Mouse (Mus musculus): ENCODE data around the gene Tmem132a.

Gene Tmem132a

DNA sequence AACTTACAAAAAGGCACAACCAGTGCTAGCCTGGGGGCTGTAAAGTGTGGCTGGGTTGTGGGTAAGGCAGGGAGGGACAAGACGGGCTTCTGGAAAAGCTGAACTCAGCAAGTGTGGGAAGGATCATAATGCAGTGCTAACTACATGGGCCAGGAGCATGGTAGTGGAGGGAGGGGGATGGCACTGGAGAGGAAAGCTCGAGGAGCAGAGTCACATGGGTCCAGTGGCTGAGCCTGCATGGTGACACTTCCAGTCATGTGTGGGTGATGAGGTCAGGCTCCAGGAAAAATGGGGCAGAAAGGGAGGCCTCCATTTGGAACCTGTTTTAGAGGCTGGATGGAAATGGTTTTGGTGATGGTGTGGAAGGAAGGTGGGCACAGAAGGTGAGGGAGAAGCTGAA lies 13.2 kb downstream of the Tmem132a start:
- DNase-seq (ENCODE audit: low read depth, low spot score), result no peak
- H3K36me3 ChIP-seq (ENCODE audit: control insufficient read depth, insufficient read depth, low read length, poor library complexity, severe bottlenecking), result no peaks in the 10 kb centered on the region
- no peaks in the 10 kb centered on the region for H3K27me3 ChIP-seq (ENCODE audit: control insufficient read depth, insufficient read depth, low read length, poor library complexity, severe bottlenecking)

DNA sequence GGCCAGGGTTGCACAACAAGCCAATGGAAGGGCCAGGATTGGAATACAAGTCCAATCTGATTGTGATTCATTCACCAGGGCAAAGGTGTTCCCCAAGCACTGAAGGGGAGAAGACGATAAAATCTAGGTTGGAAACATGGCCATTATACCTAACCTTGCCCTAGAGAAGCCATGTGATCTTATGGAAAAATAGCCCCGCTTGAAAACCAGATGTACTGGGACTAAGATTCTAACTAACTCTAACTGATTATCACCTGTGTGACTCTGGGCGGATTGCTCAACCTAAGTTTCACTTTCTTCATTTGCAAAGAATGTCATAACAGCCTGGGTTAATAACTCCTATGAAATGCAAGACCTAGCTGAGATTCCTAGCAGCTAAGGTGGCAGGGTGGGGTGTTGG lies 14.3 kb downstream of the Tmem132a start:
- Histone ChIP-seq H3K27me3 (ENCODE audit: control insufficient read depth, insufficient read depth, low read length, poor library complexity, severe bottlenecking) (no peaks in the 10 kb centered on the region), H3K36me3 (ENCODE audit: control insufficient read depth, insufficient read depth, low read length, poor library complexity, severe bottlenecking) (0 out of 2 replicates have a peak, but pooled peaks cover 2% of the 10 kb centered on the region)
- DNase-seq (ENCODE audit: low read depth, low spot score), result no peak

DNA sequence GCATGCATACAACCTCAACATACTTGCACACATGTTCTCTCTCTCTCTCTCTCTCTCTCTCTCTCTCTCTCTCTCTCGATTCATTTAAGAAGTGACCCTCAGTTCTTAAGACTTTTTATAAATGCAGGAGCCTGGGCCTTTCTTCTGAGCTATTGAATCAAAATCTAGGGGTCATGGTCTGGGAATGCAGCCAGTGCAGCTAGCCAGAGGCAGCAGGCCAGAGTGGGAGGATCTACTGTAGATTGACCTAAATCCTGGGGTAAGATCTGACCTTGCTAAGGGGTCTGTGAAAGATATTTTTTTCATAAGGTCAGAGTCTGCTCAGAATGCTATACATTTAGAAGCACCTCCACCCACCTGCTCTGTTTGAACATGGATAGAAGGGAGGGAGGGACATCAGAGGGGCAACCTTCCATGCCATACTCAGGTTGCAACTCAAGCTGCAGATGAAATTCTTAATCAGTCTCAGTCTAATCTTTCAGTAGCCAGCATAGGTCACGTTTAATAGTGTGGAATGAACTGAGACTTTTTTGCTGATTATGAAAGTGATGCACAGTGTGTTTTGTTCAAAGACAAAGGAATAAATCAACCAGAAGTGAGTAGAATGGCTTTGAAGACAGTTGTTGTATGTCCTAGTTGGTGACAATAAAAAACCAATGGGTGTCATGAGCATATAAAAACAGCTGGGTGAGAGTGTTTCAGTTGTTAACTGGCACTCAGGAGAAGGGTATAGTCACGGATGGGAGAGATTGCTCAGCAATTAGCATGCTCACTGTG lies 22.2 kb downstream of the Tmem132a start:
- no peak for DNase-seq (ENCODE audit: low read depth, low spot score)
- H3K27me3 ChIP-seq (ENCODE audit: control insufficient read depth, insufficient read depth, low read length, poor library complexity, severe bottlenecking), result no peaks in the 10 kb centered on the region
- H3K36me3 ChIP-seq (ENCODE audit: control insufficient read depth, insufficient read depth, low read length, poor library complexity, severe bottlenecking), result peaks cover 2% of the 10 kb centered on the region; the same call in 1 of the 2 replicates

DNA sequence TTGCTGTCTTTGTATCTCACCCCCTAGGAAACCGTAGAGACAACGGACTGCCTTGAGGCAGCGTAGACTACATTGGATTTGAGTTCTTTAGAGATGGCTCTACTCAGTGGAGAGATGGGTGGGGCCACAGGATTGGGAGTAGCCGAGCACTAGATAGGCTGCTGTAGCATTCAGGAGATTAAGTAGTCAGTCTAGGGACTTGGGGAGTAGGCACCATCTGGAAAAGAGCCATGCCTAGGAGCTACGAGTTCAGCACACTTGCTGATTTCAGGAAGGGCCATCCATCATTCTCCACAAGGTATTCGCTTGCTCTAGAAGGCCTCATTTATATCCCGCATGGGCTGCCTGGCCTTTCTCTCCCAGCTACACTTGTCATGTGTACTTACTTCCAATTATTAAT lies 23.6 kb downstream of the Tmem132a start:
- Histone ChIP-seq H3K36me3 (ENCODE audit: control insufficient read depth, insufficient read depth, low read length, poor library complexity, severe bottlenecking) (peaks cover 2% of the 10 kb centered on the region; the same call in 1 of the 2 replicates), H3K27me3 (ENCODE audit: control insufficient read depth, insufficient read depth, low read length, poor library complexity, severe bottlenecking) (no peaks in the 10 kb centered on the region)
- DNase-seq (ENCODE audit: low read depth, low spot score), result no peak

DNA sequence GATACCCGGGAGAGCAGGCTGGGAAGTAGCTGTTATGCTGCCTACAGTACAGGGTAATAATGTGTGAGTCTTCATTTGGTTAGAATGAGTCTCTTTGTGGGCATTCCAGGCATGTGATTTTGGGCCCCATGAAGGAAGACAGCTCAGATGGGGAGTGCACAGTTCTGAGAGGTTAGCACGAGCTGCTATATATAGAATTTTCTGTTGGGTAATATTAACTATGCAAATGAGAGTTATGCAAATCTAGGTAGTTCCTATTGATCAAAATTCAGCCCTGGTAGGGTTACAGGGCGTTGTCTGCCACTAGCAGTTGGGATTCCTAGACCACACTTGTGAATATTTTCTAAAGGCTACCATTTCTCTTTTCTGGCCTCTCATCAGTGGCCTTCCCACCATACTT lies 24.3 kb downstream of the Tmem132a start:
- peak; percentile 79 for DNase-seq (ENCODE audit: low read depth, low spot score)
- H3K27me3 ChIP-seq (ENCODE audit: control insufficient read depth, insufficient read depth, low read length, poor library complexity, severe bottlenecking), result no peaks in the 10 kb centered on the region
- H3K36me3 ChIP-seq (ENCODE audit: control insufficient read depth, insufficient read depth, low read length, poor library complexity, severe bottlenecking), result no peaks in the 10 kb centered on the region; the same call in 1 of the 2 replicates

DNA sequence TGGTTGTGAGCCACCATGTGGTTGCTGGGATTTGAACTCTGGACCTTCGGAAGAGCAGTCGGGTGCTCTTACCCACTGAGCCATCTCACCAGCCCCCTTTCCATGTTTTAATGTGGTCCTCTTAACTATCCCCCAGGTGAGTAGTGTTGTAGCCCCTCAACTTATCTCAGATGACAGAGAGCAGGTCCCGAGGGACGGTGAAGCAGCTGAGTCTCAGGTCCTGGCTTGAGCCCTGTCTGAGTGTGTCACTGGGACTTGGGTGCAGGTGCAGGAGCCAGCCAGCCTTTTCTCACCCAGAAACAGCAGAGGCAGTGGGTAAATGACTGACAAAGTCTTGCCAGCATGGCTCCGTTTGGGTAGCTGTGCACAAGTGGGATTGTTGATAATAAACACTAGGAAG lies 25.5 kb downstream of the Tmem132a start:
- peak; percentile 42 for DNase-seq (ENCODE audit: low read depth, low spot score)
- Histone ChIP-seq H3K27me3 (ENCODE audit: control insufficient read depth, insufficient read depth, low read length, poor library complexity, severe bottlenecking) (no peaks in the 10 kb centered on the region), H3K36me3 (ENCODE audit: control insufficient read depth, insufficient read depth, low read length, poor library complexity, severe bottlenecking) (no peaks in the 10 kb centered on the region)

DNA sequence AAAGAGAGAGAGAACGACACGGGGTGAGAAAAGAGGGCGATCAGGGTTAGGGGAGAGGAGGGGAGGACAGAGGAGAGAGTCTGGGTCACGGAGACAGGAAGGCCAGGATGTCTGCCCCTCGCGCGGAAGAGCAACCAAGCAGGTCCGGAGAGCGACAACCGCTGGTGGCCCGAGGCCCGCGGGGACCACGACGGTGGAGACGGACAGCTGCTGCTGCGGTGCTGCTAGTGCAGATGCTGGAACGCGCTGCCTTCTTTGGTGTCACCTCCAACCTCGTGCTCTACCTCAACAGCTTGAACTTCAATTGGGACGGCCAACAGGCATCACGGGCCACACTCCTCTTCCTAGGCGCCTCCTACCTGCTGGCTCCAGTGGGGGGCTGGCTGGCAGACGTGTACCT lies 26.8 kb downstream of the Tmem132a start:
- Histone ChIP-seq H3K36me3 (ENCODE audit: control insufficient read depth, insufficient read depth, low read length, poor library complexity, severe bottlenecking) (no peaks in the 10 kb centered on the region), H3K27me3 (ENCODE audit: control insufficient read depth, insufficient read depth, low read length, poor library complexity, severe bottlenecking) (no peaks in the 10 kb centered on the region)
- peak; percentile 78 for DNase-seq (ENCODE audit: low read depth, low spot score)

DNA sequence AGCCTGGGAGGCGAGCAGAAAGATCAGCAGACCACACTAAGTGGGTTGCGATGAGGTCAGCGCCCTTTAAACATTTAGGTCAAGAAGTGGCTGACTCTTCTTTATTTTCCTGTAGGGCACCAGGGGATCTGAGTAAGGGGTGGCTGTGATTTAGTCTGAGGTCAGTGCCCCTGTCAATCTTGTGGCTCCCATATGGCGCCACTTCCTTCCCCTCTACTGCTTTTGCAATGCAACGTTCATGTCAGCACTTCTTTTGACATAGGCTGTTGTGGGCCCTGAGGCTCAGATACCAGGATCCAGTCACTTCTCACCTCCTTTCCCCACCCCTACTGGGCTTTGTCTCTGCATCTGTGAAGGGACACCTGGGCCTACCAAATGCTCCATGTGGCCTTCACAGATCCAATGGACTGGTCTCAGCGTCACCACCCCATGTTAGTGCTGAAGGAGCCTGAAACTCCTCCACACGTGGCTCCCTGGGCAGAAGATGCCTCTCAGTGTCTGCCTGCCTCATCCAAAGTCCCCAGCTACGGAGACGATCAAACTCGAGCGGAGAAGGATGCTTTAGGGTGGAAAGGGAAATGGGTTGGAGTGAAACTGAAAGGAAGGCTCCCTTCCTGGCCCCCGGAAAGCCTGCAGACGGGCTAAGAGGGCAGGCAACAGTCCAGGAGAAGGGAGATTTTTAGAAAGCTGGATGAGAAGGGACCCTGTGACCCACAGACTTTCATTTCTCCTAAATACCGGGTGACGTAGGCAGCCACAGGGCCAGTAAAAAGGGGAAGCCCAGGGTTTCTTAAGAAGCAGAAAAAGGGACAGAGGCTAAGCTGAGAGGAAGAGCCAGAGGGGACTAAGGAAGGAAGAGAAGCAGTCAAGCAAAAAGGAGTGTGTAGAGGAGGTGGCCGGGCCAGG lies 27.8 kb downstream of the Tmem132a start:
- no peaks in the 10 kb centered on the region for H3K27me3 ChIP-seq (ENCODE audit: control insufficient read depth, insufficient read depth, low read length, poor library complexity, severe bottlenecking)
- H3K36me3 ChIP-seq (ENCODE audit: control insufficient read depth, insufficient read depth, low read length, poor library complexity, severe bottlenecking), result no peaks in the 10 kb centered on the region
- DNase-seq (ENCODE audit: low read depth, low spot score), result peak; percentile 87

DNA sequence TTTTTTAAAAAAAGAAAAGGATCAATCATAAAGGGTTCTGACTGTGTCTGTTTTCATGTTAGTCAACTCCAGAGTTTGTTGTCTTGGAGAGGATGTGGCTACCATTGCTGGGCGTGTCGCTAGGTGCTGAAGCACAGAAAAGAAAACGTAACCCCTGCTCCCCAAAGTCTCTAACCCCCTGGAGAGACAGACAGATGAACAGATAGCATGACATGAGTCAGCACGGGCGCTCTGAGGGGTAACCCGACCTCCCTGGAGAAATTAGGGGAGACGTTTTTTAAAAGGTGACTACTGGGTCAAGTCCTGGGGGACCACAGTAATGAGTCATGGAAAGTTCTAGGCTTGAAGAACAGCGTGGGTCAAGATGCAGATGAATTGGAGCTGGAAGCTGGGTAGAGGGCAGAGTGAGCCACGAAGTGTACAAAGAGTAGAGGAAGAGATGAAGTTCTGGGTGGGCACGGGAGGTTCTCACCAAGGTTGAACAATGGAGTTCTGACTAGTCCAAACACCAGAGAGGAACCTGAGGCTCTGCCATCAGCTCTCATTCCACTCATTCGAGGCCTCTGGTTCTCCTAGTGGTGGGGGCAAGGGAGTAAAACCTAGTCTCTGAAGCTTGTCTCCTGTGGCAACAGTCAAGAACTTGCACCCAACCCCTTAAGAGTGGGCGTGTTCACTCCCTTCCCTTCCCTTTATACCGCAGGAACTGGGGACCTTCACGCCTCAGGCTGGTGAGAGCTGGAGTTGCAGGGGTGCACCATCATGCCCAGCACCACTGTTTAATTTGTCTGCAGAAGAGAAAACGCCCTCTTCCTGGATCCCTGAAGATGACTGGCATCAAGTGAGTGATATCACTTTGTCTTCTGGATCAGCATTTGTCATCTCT lies 30.5 kb downstream of the Tmem132a start, which contains the start of gene Slc15a3:
TSS of gene Slc15a3 (plus strand) at position 718 of the 883 bp plus-strand sequence.
- peak; percentile 61 for DNase-seq (ENCODE audit: low read depth, low spot score)
- no peaks in the 10 kb centered on the region for H3K27me3 ChIP-seq (ENCODE audit: control insufficient read depth, insufficient read depth, low read length, poor library complexity, severe bottlenecking)
- H3K36me3 ChIP-seq (ENCODE audit: control insufficient read depth, insufficient read depth, low read length, poor library complexity, severe bottlenecking), result no peaks in the 10 kb centered on the region

DNA sequence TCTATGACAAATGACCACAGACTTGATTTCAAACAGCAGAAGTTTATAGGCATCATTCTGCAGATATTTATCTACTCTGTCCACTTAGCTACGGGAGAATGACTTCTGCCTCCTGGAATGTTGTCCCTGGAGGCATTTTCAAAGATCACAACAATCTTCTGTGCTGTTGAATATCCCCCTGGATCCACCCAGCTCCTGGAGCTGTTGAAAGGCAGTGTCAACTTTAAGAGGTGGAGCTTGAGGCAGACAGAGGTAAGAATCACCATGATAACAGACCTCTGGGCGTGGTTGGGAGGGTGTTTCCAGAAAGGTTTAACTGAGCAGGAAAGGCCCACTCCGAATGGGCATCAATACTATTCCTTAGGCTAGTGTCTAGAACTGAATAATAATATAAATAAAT lies 34.1 kb downstream of the Tmem132a start:
- Histone ChIP-seq H3K36me3 (ENCODE audit: control insufficient read depth, insufficient read depth, low read length, poor library complexity, severe bottlenecking) (no peaks in the 10 kb centered on the region), H3K27me3 (ENCODE audit: control insufficient read depth, insufficient read depth, low read length, poor library complexity, severe bottlenecking) (no peaks in the 10 kb centered on the region)
- no peak for DNase-seq (ENCODE audit: low read depth, low spot score)

DNA sequence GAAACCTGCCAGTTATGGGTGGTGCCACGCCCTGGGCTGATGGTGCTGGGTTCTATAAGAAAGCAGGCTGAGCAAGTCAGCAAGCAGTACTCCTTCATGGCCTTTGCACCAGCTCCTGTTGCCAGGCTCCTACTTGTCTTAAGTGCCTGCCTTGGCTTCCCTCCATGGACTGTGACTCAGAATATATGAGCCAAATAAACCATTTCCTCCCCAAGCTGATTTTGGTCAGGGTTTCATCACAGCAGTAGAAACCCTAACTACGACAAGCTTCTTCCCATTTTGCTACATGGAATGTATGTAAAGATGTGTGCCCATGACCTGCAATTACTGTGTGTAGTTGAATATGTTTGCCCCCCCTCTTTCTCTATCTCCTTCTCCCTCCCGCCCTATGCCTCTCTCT lies 36.1 kb downstream of the Tmem132a start:
- DNase-seq (ENCODE audit: low read depth, low spot score), result no peak
- Histone ChIP-seq H3K36me3 (ENCODE audit: control insufficient read depth, insufficient read depth, low read length, poor library complexity, severe bottlenecking) (no peaks in the 10 kb centered on the region), H3K27me3 (ENCODE audit: control insufficient read depth, insufficient read depth, low read length, poor library complexity, severe bottlenecking) (no peaks in the 10 kb centered on the region)

DNA sequence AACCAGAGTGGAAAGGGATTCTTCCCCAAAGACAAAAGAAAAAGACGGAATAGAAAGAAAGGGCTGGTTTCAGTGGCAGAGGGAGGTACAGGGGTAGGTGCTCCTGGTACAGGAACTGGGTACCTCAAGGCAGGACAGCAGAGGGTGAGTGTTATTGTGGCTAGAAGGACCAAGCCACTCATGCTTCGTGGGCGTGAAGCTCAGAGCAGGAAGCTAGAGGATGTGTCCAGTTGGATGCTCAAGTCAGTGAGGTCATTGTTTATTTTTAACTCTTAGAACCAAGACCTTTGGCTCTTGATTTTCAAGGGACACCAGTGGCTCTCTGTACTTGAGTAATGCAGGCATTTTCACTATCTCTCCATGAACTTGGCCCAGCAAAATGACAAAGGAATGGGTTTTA lies 37.7 kb downstream of the Tmem132a start:
- H3K36me3 ChIP-seq (ENCODE audit: control insufficient read depth, insufficient read depth, low read length, poor library complexity, severe bottlenecking), result no peaks in the 10 kb centered on the region
- DNase-seq (ENCODE audit: low read depth, low spot score), result peak; percentile 30

DNA sequence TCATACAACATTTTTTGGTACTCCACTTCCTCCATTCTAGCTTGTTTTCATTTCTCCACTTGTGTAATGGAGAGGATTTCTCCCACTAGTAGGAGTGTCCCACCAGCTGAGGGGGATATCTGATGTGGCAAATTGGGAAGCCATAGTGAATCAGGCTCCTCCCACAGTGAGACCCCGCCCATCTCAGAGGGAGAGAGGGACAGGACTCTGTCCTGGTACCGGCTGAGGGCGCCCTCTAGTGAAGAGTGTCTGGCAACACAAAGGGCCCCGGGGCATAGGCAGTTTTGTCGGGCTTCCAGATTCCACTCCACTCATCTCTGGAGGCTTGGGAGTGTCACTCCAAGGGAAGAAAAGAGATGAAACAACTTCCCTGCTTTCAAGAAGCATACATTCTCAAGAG lies 38.3 kb downstream of the Tmem132a start:
- Histone ChIP-seq H3K36me3 (ENCODE audit: control insufficient read depth, insufficient read depth, low read length, poor library complexity, severe bottlenecking) (no peaks in the 10 kb centered on the region), H3K27me3 (ENCODE audit: control insufficient read depth, insufficient read depth, low read length, poor library complexity, severe bottlenecking) (no peaks in the 10 kb centered on the region)
- peak; percentile 72 for DNase-seq (ENCODE audit: low read depth, low spot score)

More for the DNA sequence above, 37.7 kb downstream of the Tmem132a start:
- H3K27me3 ChIP-seq (ENCODE audit: control insufficient read depth, insufficient read depth, low read length, poor library complexity, severe bottlenecking), result no peaks in the 10 kb centered on the region

DNA sequence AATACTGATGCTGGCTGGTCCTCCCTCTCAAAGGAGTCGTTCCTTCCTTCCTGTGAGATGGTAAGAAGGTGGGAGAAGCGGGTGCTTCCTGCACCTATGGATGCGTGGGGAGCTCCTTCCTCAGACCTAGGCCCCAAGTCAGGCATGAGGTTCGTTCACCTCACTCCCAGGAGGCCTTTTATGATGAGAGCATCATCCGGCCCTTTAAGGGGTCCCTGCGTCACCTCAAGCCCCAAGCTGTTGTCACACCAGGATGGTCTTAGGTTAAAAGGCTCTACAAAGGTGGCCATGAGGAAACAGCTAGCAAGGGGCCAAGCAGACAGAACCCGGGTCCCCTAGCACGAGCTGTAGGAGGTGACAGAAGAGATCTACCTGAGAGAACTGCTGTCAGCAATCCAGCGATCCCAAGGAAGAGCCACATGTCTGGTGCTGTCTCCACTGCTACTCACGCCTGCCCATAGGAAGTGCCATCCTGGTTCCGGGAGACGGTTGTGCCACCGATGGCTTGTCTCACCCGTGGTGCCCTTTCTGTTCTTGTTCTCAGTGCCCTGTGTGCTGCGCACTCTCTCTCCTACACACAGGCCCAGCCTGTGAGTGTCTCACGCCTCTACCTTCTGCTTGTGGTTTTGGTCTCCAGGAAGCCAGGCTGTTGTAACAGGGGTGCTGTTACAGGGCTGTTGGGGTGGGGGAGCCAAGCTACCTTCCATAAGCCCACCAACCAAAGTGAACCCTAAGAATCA lies 40.1 kb downstream of the Tmem132a start, which contains the start of gene Cd6:
TSS of gene Cd6 (minus strand) at position 623 of the 740 bp plus-strand sequence.
- no peaks in the 10 kb centered on the region for H3K36me3 ChIP-seq (ENCODE audit: control insufficient read depth, insufficient read depth, low read length, poor library complexity, severe bottlenecking)
- H3K27me3 ChIP-seq (ENCODE audit: control insufficient read depth, insufficient read depth, low read length, poor library complexity, severe bottlenecking), result no peaks in the 10 kb centered on the region
- no peak for DNase-seq (ENCODE audit: low read depth, low spot score)
